Mouse (Mus musculus) layer of hippocampus, postnatal 25 days (tissue): ENCODE measurements around the gene Prrt1. TPM values are rescaled to one million over a fixed set of nuclear protein-coding genes. Genes with fewer than 3 reads are reported as not detected.

Source experiments
- DNase-seq, 2 experiments: peaks; one replicate each; pipeline ENCODE4 v3.0.0; 2022; ENCODE audit warnings: mixed read lengths in 2 of 2, low spot score in 1 of 2; ENCODE audit errors: extremely low spot score in 1 of 2
- total RNA-seq, 2 experiments: library from RNA; stranded (reverse); gene quantifications; 2 replicates each; pipeline ENCODE4 v1.2.3; 2021

Prrt1 gene
- total RNA-seq = 100 to 1,000 TPM; 259 to 330 TPM

GRCm38 (mm10) chr17:34629221-34629751 lies at the start of gene Prrt1:
TSS of gene Prrt1 (plus strand) at chr17:34629533.
- DNase-seq = no peak

- no peak for DNase-seq
Measured at GRCm38 (mm10) chr17:34582528-34582927, 46.8 kb upstream of the Prrt1 start.

GRCm38 (mm10) chr17:34583397-34583796 lies 45.9 kb upstream of the Prrt1 start:
- no peak for DNase-seq

GRCm38 (mm10) chr17:34583819-34584218 lies 45.5 kb upstream of the Prrt1 start:
- no peak for DNase-seq

DNA sequence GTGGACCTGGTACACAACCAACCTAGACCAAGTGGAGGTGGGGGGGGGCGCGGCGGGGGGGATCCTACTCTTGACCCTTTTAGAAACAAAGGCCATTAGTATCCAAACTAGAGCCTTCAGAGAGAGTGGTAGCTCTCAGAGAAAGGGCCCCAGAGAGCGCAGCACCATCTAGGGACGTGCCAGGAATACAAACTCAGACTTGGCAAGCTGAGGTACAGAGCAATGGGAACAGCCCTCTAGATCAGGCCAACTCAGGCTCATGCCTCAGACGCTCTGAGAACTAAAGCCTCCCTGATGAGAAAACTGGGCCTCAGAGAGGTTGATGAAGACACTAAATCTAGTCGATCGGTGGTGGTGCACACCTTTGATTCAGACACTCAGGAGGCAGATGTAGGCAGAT lies 44.2 kb upstream of the Prrt1 start:
- peak in 1 of 2 experiments; percentile 44 for DNase-seq

DNA sequence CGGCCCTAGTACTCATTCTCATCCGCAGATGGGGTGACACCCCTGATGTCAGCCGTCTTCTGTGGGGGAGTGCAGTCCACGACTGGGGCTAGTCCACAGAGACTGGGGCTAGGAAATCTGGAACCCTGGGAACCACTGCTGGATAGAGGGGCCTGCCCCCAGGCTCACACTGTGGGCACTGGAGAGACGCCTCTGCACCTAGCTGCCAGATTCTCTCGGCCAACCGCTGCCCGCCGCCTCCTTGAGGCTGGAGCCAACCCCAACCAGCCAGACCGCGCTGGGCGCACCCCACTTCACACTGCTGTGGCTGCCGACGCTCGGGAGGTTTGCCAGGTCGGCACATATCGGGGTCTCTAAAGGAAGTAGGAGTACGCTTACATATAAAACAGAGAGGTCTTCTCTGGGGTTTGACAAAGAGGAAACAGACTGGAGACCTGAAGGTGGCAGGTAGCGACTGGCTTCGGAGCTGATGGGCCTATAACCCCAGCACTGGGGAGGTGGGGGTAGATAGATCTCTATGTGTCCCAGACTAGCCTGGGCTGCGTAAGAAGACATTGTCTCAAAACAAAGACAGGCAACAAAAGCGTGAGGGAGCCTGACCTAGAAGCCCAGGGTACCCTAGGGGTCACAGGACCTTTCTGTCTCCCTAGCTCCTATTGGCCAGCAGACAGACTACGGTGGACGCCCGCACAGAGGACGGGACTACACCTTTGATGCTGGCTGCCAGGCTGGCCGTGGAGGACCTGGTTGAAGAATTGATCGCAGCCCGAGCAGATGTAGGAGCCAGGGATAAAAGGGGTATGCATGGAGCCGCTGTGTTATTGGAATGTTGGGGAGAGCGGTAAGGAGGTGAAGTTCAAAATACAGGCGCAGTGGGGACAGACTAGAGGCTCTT lies 43.2 kb upstream of the Prrt1 start:
- no peak for DNase-seq

GRCm38 (mm10) chr17:34586796-34587422 lies 42.4 kb upstream of the Prrt1 start:
- peak; percentile 77 to 80 for DNase-seq

- peak; percentile 91 to 98 for DNase-seq
Measured at GRCm38 (mm10) chr17:34587423-34587811, 41.9 kb upstream of the Prrt1 start.

- no peak for DNase-seq
Measured at GRCm38 (mm10) chr17:34587814-34588213, 41.5 kb upstream of the Prrt1 start.

DNA sequence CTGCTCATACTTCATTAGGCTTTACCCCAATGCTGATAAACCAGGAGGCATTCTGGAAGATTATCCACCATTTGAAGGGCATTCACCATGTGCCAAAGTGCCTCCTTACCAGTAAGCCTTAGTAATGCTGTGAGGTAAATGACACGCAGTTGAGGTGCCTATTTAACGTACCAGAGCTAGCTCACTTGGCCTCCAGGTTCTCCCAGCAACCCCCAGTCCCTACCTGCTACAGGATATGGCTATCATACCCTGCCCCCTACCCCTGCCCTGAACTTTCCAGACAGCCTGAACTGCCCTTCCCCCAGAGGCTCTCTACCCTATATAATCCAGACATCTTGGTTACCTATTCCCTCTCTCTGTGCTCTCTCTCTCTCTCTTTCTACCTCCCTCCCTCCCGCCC lies 40.6 kb upstream of the Prrt1 start:
- DNase-seq = no peak

GRCm38 (mm10) chr17:34589206-34589605 lies 40.1 kb upstream of the Prrt1 start:
- no peak for DNase-seq

GRCm38 (mm10) chr17:34589681-34590101 lies 39.6 kb upstream of the Prrt1 start, which contains the start of gene Gpsm3:
TSS of gene Gpsm3 (plus strand) at chr17:34589806.
- no peak for DNase-seq

- DNase-seq = no peak
Measured at GRCm38 (mm10) chr17:34590154-34590987, 39.0 kb upstream of the Prrt1 start.

- DNase-seq = no peak
Measured at GRCm38 (mm10) chr17:34591029-34591993, 38.0 kb upstream of the Prrt1 start, which contains the start of gene Pbx2. TSS of gene Pbx2 (plus strand) at chr17:34591266.

DNA sequence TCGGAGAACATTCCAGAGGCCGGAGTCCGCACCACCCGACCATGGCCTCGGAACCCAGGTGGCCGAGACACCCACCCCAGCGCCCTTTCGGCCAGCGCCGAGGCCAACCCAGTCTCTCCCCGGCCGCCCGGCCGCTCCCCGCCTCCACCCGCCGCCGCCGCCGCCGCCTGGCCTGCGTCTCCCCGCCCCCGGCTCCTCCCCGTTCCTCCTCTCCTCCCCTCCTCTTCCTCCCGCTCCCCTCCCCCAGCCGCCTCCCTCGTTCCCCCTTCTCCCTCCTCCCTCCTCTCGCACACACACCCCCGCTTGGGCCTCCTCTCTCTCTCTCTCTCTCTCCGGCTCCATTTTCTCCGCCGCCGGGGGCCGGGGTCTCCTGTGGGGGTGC lies 37.3 kb upstream of the Prrt1 start:
- peak; percentile 69 to 83 for DNase-seq

GRCm38 (mm10) chr17:34592581-34593549 lies 36.5 kb upstream of the Prrt1 start:
- no peak for DNase-seq

DNA sequence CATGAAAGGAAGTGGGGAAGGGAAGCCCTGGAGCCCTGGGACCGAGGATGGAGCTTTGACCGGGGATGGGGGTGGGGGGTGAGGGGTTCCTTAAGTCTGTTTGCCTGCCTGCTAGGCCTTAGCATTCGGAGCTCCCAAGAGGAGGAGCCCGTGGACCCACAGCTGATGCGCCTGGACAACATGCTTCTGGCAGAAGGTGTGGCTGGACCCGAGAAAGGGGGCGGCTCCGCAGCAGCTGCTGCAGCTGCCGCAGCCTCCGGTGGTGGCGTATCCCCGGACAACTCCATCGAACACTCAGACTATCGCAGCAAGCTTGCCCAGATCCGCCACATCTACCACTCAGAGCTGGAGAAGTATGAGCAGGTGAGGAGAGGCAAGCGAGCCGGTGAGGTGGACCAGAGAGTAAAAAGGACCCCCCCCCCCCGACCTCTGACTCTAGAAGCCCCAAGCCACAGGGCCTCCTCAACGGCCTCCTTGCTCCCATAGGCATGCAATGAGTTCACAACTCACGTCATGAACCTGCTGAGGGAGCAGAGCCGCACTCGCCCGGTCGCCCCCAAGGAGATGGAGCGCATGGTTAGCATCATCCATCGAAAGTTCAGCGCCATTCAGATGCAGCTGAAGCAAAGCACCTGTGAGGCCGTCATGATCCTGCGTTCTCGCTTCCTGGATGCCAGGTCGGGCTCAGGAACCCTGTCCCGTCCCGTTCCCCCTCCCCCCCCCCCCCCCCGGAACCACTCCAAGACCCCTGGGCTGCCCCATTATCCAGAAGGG lies 35.4 kb upstream of the Prrt1 start:
- DNase-seq = no peak
